Mouse (Mus musculus) liver, embryonic 14.5 days (tissue): ENCODE data around the gene Galnt17. TPM values are rescaled to one million over a fixed set of nuclear protein-coding genes. Genes with fewer than 3 reads are reported as not detected.

ENCODE experiments used
- ATAC-seq: fragments of 200-750 bp; cut with Nextera tagmentation; 2 replicates; pipeline ENCODE4 v1.8.0; 2017; ENCODE audit warnings: moderate number of reproducible peaks, mild to moderate bottlenecking, moderate library complexity; ENCODE audit not compliant: insufficient read depth
- DNase-seq, 3 experiments: peaks; one replicate each; pipeline ENCODE4 v3.0.0-alpha.2; 2012 to 2013; ENCODE audit warnings: low read depth in 3 of 3, low spot score in 3 of 3
- H3K27ac ChIP-seq: fragments of 300-500 bp; sonication (generic); 2 replicates; pipeline ENCODE4 v1.5.1; 2014; ENCODE audit warnings: moderate library complexity, mild to moderate bottlenecking, control low read depth, inconsistent platforms
- H3K27me3 ChIP-seq: fragments of 300-500 bp; sonication (generic); 2 replicates; pipeline ENCODE4 v1.6.1; 2014; ENCODE audit warnings: mild to moderate bottlenecking, low read length, moderate library complexity; ENCODE audit not compliant: control insufficient read depth, insufficient read depth
- H3K36me3 ChIP-seq: fragments of 300-500 bp; sonication (generic); replicated peaks from 2 replicates; pipeline ENCODE4 v1.6.1; 2014; ENCODE audit warnings: low read depth; ENCODE audit not compliant: control insufficient read depth, insufficient read depth
- H3K4me1 ChIP-seq, 2 experiments: fragments of 200-500 bp in 1 of 2; fragments of 300-500 bp in 1 of 2; sonication (generic) in 1 of 2; replicated peaks; 2 replicates each; pipeline ENCODE4 v1.6.1; 2012 to 2014; ENCODE audit warnings: antibody characterized with exemption in 1 of 2, inconsistent platforms in 1 of 2, low read length in 1 of 2; ENCODE audit not compliant: control insufficient read depth in 2 of 2, insufficient read depth in 2 of 2
- H3K4me2 ChIP-seq: fragments of 300-500 bp; sonication (generic); 2 replicates; pipeline ENCODE4 v1.6.1; 2014; ENCODE audit warnings: low read depth, mild to moderate bottlenecking, control low read depth, moderate library complexity
- H3K4me3 ChIP-seq, 2 experiments: fragments of 200-500 bp in 1 of 2; fragments of 300-500 bp in 1 of 2; sonication (generic) in 1 of 2; 2 replicates each; pipeline ENCODE4 v1.5.1; 2012 to 2014; ENCODE audit warnings: low read depth in 2 of 2, low read length in 2 of 2, mild to moderate bottlenecking in 2 of 2, control low read depth in 1 of 2, inconsistent platforms in 1 of 2, moderate library complexity in 1 of 2; ENCODE audit not compliant: insufficient read depth in 1 of 2
- H3K9ac ChIP-seq: fragments of 300-500 bp; sonication (generic); replicated peaks from 2 replicates; pipeline ENCODE4 v1.6.1; 2014; ENCODE audit warnings: mild to moderate bottlenecking, control low read depth, moderate library complexity
- H3K9me3 ChIP-seq: fragments of 300-500 bp; sonication (generic); 2 replicates; pipeline ENCODE4 v1.6.1; 2016; ENCODE audit warnings: low read length, mixed read lengths; ENCODE audit not compliant: control insufficient read depth
- CTCF ChIP-seq: IDR thresholded peaks from 2 replicates; pipeline ENCODE4 v1.5.1; 2016; ENCODE audit warnings: antibody characterized with exemption, low read depth, control low read depth
- EP300 ChIP-seq: IDR thresholded peaks from 2 replicates; pipeline ENCODE4 v1.6.1; 2016; ENCODE audit warnings: antibody characterized with exemption, low read depth
- WGBS: fragments of 180-500 bp; shearing (Covaris S2); extraction: QIAGEN DNeasy Blood & Tissue Kit; methylation state at CpG from one replicate; pipeline ENCODE4 v1.1.7; 2014; ENCODE audit not compliant: insufficient replicate concordance; 5-methylcytosine and 5-hydroxymethylcytosine counted together
- polyA plus RNA-seq, 2 experiments: library from polyadenylated mRNA; depleted of rRNA in 1 of 2; stranded (reverse) in 1 of 2; unstranded in 1 of 2; fragments of >200 nt; fragmentation: Nextera tagmentation in 1 of 2; extraction: Ambion mirVana in 1 of 2; gene quantifications; 2 replicates each; pipeline versions ENCODE4 v1.2.1 to v1.2.3; 2012 to 2014

Galnt17 gene
- polyA plus RNA-seq, 2 experiments: 0.02 TPM; not detected in 1

- WGBS: 67% methylated on average over 3 of the region's 3 CpGs
- TF ChIP-seq EP300 (no peak), CTCF (no peak)
- DNase-seq: no peak
- H3K4me1 ChIP-seq: no peaks in the 10 kb centered on the region
- no peaks in the 10 kb centered on the region for H3K9me3 ChIP-seq
- no peak overlapping the region for H3K27ac ChIP-seq
- H3K4me2 ChIP-seq: no peak overlapping the region
- ATAC-seq: no peak
- H3K27me3 ChIP-seq: no peaks in the 10 kb centered on the region
- H3K9ac ChIP-seq: no peak overlapping the region
- no peak overlapping the region for H3K4me3 ChIP-seq
- no peaks in the 10 kb centered on the region for H3K36me3 ChIP-seq
Measured at GRCm38 (mm10) chr5:131248416-131248815, 59.9 kb downstream of the Galnt17 start.

DNA sequence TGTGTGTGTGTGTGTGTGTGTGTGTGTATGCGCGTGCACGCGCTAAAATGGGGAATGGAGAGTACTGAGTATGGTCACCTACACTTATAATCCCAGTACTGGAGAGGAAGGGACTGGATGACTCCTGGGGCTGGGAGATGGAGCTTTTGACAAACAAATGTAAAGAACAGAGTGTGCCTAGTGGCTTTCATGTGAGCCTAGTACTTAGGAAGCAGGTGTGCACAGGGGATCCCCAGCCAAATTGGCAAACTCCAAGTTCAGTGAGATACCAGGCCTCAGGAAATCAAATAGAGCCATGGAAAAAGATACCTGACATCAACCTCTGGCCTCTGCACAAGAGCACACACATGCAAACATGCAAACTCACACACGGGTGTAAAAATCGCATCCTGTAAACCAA, 61.7 kb downstream of the Galnt17 start:
- 82% methylated on average over 6 of the region's 6 CpGs for WGBS
- Histone ChIP-seq H3K9ac (no peak overlapping the region), H3K4me1 (no peaks in the 10 kb centered on the region), H3K27ac (no peak overlapping the region), H3K4me3 (no peak overlapping the region), H3K36me3 (no peaks in the 10 kb centered on the region), H3K4me2 (no peak overlapping the region), H3K27me3 (no peaks in the 10 kb centered on the region), H3K9me3 (no peaks in the 10 kb centered on the region)
- DNase-seq: no peak
- no peak for ATAC-seq
- no peak for TF ChIP-seq EP300
- no peak for TF ChIP-seq CTCF

- 73% methylated on average over 4 of the region's 4 CpGs for WGBS
- H3K9me3 ChIP-seq: no peaks in the 10 kb centered on the region
- H3K4me1 ChIP-seq: no peaks in the 10 kb centered on the region
- H3K9ac ChIP-seq: no peak overlapping the region
- no peak for ATAC-seq
- TF ChIP-seq CTCF: no peak
- no peak for TF ChIP-seq EP300
- H3K27ac ChIP-seq: no peak overlapping the region
- H3K4me2 ChIP-seq: no peak overlapping the region
- DNase-seq: no peak
- no peaks in the 10 kb centered on the region for H3K36me3 ChIP-seq
- no peaks in the 10 kb centered on the region for H3K27me3 ChIP-seq
- H3K4me3 ChIP-seq: no peak overlapping the region
Measured at GRCm38 (mm10) chr5:131241689-131242088, 66.6 kb downstream of the Galnt17 start.

DNA sequence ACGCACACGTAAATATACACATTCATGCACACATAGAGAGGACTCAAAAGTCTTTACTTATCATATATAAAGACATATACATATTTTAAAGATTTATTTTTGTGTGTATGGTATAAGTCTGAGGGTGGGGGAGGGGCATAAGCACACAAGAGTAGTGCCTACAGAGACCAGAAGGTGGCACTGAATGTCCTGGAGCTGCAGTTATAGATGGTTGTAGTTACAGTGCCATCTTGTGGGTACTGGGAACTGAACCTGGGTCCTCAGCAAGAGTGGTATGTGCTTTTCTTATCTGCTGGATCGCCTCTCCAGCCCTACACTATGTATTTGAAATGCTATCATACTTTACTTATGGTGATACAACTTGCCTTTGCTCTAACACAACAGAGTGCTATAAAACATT, 68.5 kb downstream of the Galnt17 start:
- Histone ChIP-seq H3K9ac (no peak overlapping the region), H3K27ac (no peak overlapping the region), H3K36me3 (no peaks in the 10 kb centered on the region), H3K9me3 (no peaks in the 10 kb centered on the region), H3K4me1 (no peaks in the 10 kb centered on the region), H3K27me3 (no peaks in the 10 kb centered on the region), H3K4me3 (no peak overlapping the region), H3K4me2 (no peak overlapping the region)
- TF ChIP-seq CTCF (no peak), EP300 (no peak)
- DNase-seq (no peak), ATAC-seq (no peak)
- WGBS: 63% methylated on average over 3 of the region's 3 CpGs

- TF ChIP-seq EP300: no peak
- TF ChIP-seq CTCF: no peak
Measured at GRCm38 (mm10) chr5:131236906-131237305, 71.4 kb downstream of the Galnt17 start.

More at GRCm38 (mm10) chr5:131236906-131237305, 71.4 kb downstream of the Galnt17 start:
- 67% methylated on average over 8 of the region's 8 CpGs for WGBS
- Histone ChIP-seq H3K36me3 (no peaks in the 10 kb centered on the region), H3K9ac (no peak overlapping the region), H3K9me3 (no peaks in the 10 kb centered on the region), H3K27ac (no peak overlapping the region), H3K4me2 (no peak overlapping the region), H3K4me1 (no peaks in the 10 kb centered on the region), H3K27me3 (no peaks in the 10 kb centered on the region), H3K4me3 (no peak overlapping the region)
- ATAC-seq (no peak), DNase-seq (no peak)
